Mouse (Mus musculus) cerebellum, adult 9-10 months (tissue): ENCODE measurements at regions not wholly inside any gene's neighbourhood (a gene's known extent, or its start where the extent isn't known, plus 50 kb on each side); places are given as distances from the start of the nearest gene placed in this dataset.
A peak's percentile ranks its signal among the peaks of the same experiment; 100 is the strongest.

ENCODE experiments used
- DNase-seq: peaks from one replicate; pipeline ENCODE4 v3.0.0; 2022

GRCm38 (mm10) chr4:56136837-56137236, 603.0 kb upstream of the Gm26657 start:
- DNase-seq, result no peak

GRCm38 (mm10) chr4:56134350-56134749, 602.1 kb upstream of the Klf4 start:
- DNase-seq, result no peak

GRCm38 (mm10) chr4:56127730-56128482, 595.6 kb upstream of the Klf4 start:
- no peak for DNase-seq

GRCm38 (mm10) chr4:56124515-56124914, 592.2 kb upstream of the Klf4 start:
- DNase-seq, result no peak

- no peak for DNase-seq
Measured at GRCm38 (mm10) chr4:56122198-56122597, 589.9 kb upstream of the Klf4 start.

GRCm38 (mm10) chr4:56121664-56122063, 589.4 kb upstream of the Klf4 start:
- no peak for DNase-seq

- no peak for DNase-seq
Measured at GRCm38 (mm10) chr4:56120357-56120756, 588.1 kb upstream of the Klf4 start.

- no peak for DNase-seq
Measured at GRCm38 (mm10) chr4:56113701-56114196, 581.5 kb upstream of the Klf4 start.

GRCm38 (mm10) chr4:56112931-56113700, 580.9 kb upstream of the Klf4 start:
- DNase-seq, result no peak

GRCm38 (mm10) chr4:56106962-56107361, 574.7 kb upstream of the Klf4 start:
- no peak for DNase-seq

- no peak for DNase-seq
Measured at GRCm38 (mm10) chr4:56102314-56102713, 570.0 kb upstream of the Klf4 start.

GRCm38 (mm10) chr4:56090796-56091195, 558.5 kb upstream of the Klf4 start:
- peak; percentile 64 for DNase-seq

- DNase-seq, result peak; percentile 83
Measured at GRCm38 (mm10) chr4:56088701-56089100, 556.4 kb upstream of the Klf4 start.

GRCm38 (mm10) chr4:56086306-56086705, 554.0 kb upstream of the Klf4 start:
- DNase-seq, result no peak

GRCm38 (mm10) chr4:56084205-56084604, 551.9 kb upstream of the Klf4 start:
- no peak for DNase-seq

- no peak for DNase-seq
Measured at GRCm38 (mm10) chr4:56082411-56082810, 550.1 kb upstream of the Klf4 start.

GRCm38 (mm10) chr4:56080960-56081359, 548.7 kb upstream of the Klf4 start:
- no peak for DNase-seq

- DNase-seq, result no peak
Measured at GRCm38 (mm10) chr4:56070664-56071334, 538.5 kb upstream of the Klf4 start.

- DNase-seq, result no peak
Measured at GRCm38 (mm10) chr4:56068859-56069258, 536.6 kb upstream of the Klf4 start.

- DNase-seq, result no peak
Measured at GRCm38 (mm10) chr4:56064657-56065056, 532.4 kb upstream of the Klf4 start.

GRCm38 (mm10) chr4:56051792-56052380, 519.6 kb upstream of the Klf4 start:
- DNase-seq, result no peak

GRCm38 (mm10) chr4:56039327-56039726, 507.1 kb upstream of the Klf4 start:
- no peak for DNase-seq

- DNase-seq, result no peak
Measured at GRCm38 (mm10) chr4:56036334-56036733, 504.1 kb upstream of the Klf4 start.
